Mouse (Mus musculus): ENCODE results near the gene Zfp827. TPM values are rescaled to one million over a fixed set of nuclear protein-coding genes. Genes with fewer than 3 reads are reported as not detected.
"Not testable (repeated sequence)": the region's sequence is repeated elsewhere in the genome, so short reads cannot be mapped to it uniquely, and the experiment has no call there.

Zfp827 gene
- total and polyA plus RNA-seq, 2 experiments from 2014 or later: 6.1 to 23.3 TPM

- TF ChIP-seq CTCF (IDR thresholded peaks at IDR 0.05; ENCODE audit: low read depth): no peak
- H3K36me3 ChIP-seq (ENCODE audit: insufficient read depth): peaks cover 5% of the 10 kb centered on the region; the same call in 1 of the 2 replicates
These were observed 96.0 kb downstream of the Zfp827 start for GRCm38 (mm10) chr8:79124231-79124630.

GRCm38 (mm10) chr8:79127211-79127816, 99.1 kb downstream of the Zfp827 start:
- Histone ChIP-seq H3K9me3 (ENCODE audit: low read length) (no peaks in the 10 kb centered on the region), H3K36me3 (ENCODE audit: insufficient read depth) (peaks cover 7% of the 10 kb centered on the region; the same call in 1 of the 2 replicates), H3K4me2 (ENCODE audit: low read depth) (no peak overlapping the region), H3K4me1 (ENCODE audit: insufficient read depth) (no peaks in the 10 kb centered on the region), H3K27ac (ENCODE audit: low read depth, low read length) (no peak overlapping the region), H3K27me3 (ENCODE audit: insufficient read depth, low read length) (no peaks in the 10 kb centered on the region), H3K9ac (no peak overlapping the region), H3K4me3 (ENCODE audit: low read depth, low read length) (no peak overlapping the region)
- no peak for TF ChIP-seq CTCF (IDR thresholded peaks at IDR 0.05; ENCODE audit: low read depth)
- ATAC-seq: peak; percentile 34
- DNase-seq: no peak
- 72% methylated on average over 7 of the region's 7 CpGs for WGBS

More at GRCm38 (mm10) chr8:79124231-79124630, 96.0 kb downstream of the Zfp827 start:
- no peak overlapping the region for H3K4me3 ChIP-seq (ENCODE audit: low read depth, low read length)
- no peaks in the 10 kb centered on the region for H3K9me3 ChIP-seq (ENCODE audit: low read length)
- DNase-seq (no peak), ATAC-seq (no peak)
- no peak overlapping the region for H3K4me2 ChIP-seq (ENCODE audit: low read depth)
- H3K9ac ChIP-seq: no peak overlapping the region
- 91% methylated on average over 4 of the region's 4 CpGs for WGBS
- H3K4me1 ChIP-seq (ENCODE audit: insufficient read depth): no peaks in the 10 kb centered on the region
- H3K27ac ChIP-seq (ENCODE audit: low read depth, low read length): no peak overlapping the region
- no peaks in the 10 kb centered on the region for H3K27me3 ChIP-seq (ENCODE audit: insufficient read depth, low read length)

GRCm38 (mm10) chr8:79128534-79128933, 100.3 kb downstream of the Zfp827 start:
- H3K36me3 ChIP-seq (ENCODE audit: insufficient read depth): not testable (repeated sequence)

GRCm38 (mm10) chr8:79139614-79140013, 111.4 kb downstream of the Zfp827 start:
- Histone ChIP-seq H3K27me3 (ENCODE audit: insufficient read depth, low read length) (no peaks in the 10 kb centered on the region), H3K4me1 (ENCODE audit: insufficient read depth) (no peaks in the 10 kb centered on the region), H3K4me3 (ENCODE audit: low read depth, low read length) (no peak overlapping the region), H3K4me2 (ENCODE audit: low read depth) (no peak overlapping the region), H3K27ac (ENCODE audit: low read depth, low read length) (no peak overlapping the region), H3K36me3 (ENCODE audit: insufficient read depth) (peaks cover 28% of the 10 kb centered on the region), H3K9me3 (ENCODE audit: low read length) (no peaks in the 10 kb centered on the region), H3K9ac (no peak overlapping the region)
- 95% methylated on average over 4 of the region's 4 CpGs for WGBS
- no peak for DNase-seq
- ATAC-seq: no peak
- TF ChIP-seq CTCF (IDR thresholded peaks at IDR 0.05; ENCODE audit: low read depth): no peak

More at GRCm38 (mm10) chr8:79128534-79128933, 100.3 kb downstream of the Zfp827 start:
- H3K4me2 ChIP-seq (ENCODE audit: low read depth); H3K27me3 ChIP-seq (ENCODE audit: insufficient read depth, low read length); H3K27ac ChIP-seq (ENCODE audit: low read depth, low read length); H3K4me3 ChIP-seq (ENCODE audit: low read depth, low read length); H3K9ac ChIP-seq; DNase-seq; H3K4me1 ChIP-seq (ENCODE audit: insufficient read depth); H3K9me3 ChIP-seq (ENCODE audit: low read length); ATAC-seq: not testable (repeated sequence)
- WGBS: 96% methylated on average over 4 of the region's 4 CpGs

- DNase-seq (peak; percentile 77), ATAC-seq (peak; percentile 88)
- no peaks in the 10 kb centered on the region for H3K9me3 ChIP-seq (ENCODE audit: low read length)
- no peak overlapping the region for H3K9ac ChIP-seq
- H3K4me3 ChIP-seq (ENCODE audit: low read depth, low read length): no peak overlapping the region
- H3K4me2 ChIP-seq (ENCODE audit: low read depth): no peak overlapping the region
- no peak for TF ChIP-seq CTCF (IDR thresholded peaks at IDR 0.05; ENCODE audit: low read depth)
- no peaks in the 10 kb centered on the region for H3K27me3 ChIP-seq (ENCODE audit: insufficient read depth, low read length)
- WGBS: 63% methylated on average over 8 of the region's 8 CpGs
- no peaks in the 10 kb centered on the region for H3K4me1 ChIP-seq (ENCODE audit: insufficient read depth)
- 0 out of 2 replicates have a peak overlapping the region, but pooled peaks have one; percentile 50 for H3K27ac ChIP-seq (ENCODE audit: low read depth, low read length)
- peaks cover 28% of the 10 kb centered on the region for H3K36me3 ChIP-seq (ENCODE audit: insufficient read depth)
These were observed 112.7 kb downstream of the Zfp827 start for GRCm38 (mm10) chr8:79140981-79141380.

- Histone ChIP-seq H3K4me1 (ENCODE audit: insufficient read depth) (no peaks in the 10 kb centered on the region), H3K27me3 (ENCODE audit: insufficient read depth, low read length) (no peaks in the 10 kb centered on the region), H3K36me3 (ENCODE audit: insufficient read depth) (peaks cover 24% of the 10 kb centered on the region; the same call in 1 of the 2 replicates), H3K4me3 (ENCODE audit: low read depth, low read length) (no peak overlapping the region), H3K9ac (no peak overlapping the region), H3K4me2 (ENCODE audit: low read depth) (0 out of 2 replicates have a peak overlapping the region, but pooled peaks have one; percentile 3), H3K9me3 (ENCODE audit: low read length) (no peaks in the 10 kb centered on the region), H3K27ac (ENCODE audit: low read depth, low read length) (0 out of 2 replicates have a peak overlapping the region, but pooled peaks have one; percentile 50)
- no peak for TF ChIP-seq CTCF (IDR thresholded peaks at IDR 0.05; ENCODE audit: low read depth)
- WGBS: 72% methylated on average over 11 of the region's 11 CpGs
- ATAC-seq: peak; percentile 30; the same call in 1 of the 2 replicates
- DNase-seq: no peak
These were observed 113.4 kb downstream of the Zfp827 start for GRCm38 (mm10) chr8:79141592-79141991.

- WGBS: 94% methylated on average over 3 of the region's 3 CpGs
- peaks cover 15% of the 10 kb centered on the region; the same call in 1 of the 2 replicates for H3K36me3 ChIP-seq (ENCODE audit: insufficient read depth)
- no peaks in the 10 kb centered on the region for H3K9me3 ChIP-seq (ENCODE audit: low read length)
- H3K27ac ChIP-seq (ENCODE audit: low read depth, low read length): no peak overlapping the region
- ATAC-seq: no peak
- H3K4me3 ChIP-seq (ENCODE audit: low read depth, low read length): no peak overlapping the region
- no peak overlapping the region for H3K4me2 ChIP-seq (ENCODE audit: low read depth)
- H3K4me1 ChIP-seq (ENCODE audit: insufficient read depth): no peaks in the 10 kb centered on the region
- H3K27me3 ChIP-seq (ENCODE audit: insufficient read depth, low read length): no peaks in the 10 kb centered on the region
- DNase-seq: no peak
- no peak for TF ChIP-seq CTCF (IDR thresholded peaks at IDR 0.05; ENCODE audit: low read depth)
- no peak overlapping the region for H3K9ac ChIP-seq
These were observed 115.5 kb downstream of the Zfp827 start for GRCm38 (mm10) chr8:79143729-79144128.

All from forebrain, postnatal 0 days (tissue).